Mouse (Mus musculus) cerebellum, adult 9-10 months (tissue): Measurements from ENCODE around the gene Fam186a.
"Not testable (repeated sequence)": the region's sequence is repeated elsewhere in the genome, so short reads cannot be mapped to it uniquely, and the experiment has no call there.

ENCODE experiments used
- DNase-seq: peaks from one replicate; pipeline ENCODE4 v3.0.0; 2022

Fam186a gene

GRCm38 (mm10) chr15:99931231-99931630 lies 35.6 kb downstream of the Fam186a start:
- no peak for DNase-seq

GRCm38 (mm10) chr15:99919601-99920158 lies 47.2 kb downstream of the Fam186a start:
- no peak for DNase-seq

- DNase-seq = no peak
Observed at GRCm38 (mm10) chr15:99917264-99917663, 49.6 kb downstream of the Fam186a start.

- DNase-seq = no peak
Observed at GRCm38 (mm10) chr15:99914613-99915012, 52.2 kb downstream of the Fam186a start.

DNA sequence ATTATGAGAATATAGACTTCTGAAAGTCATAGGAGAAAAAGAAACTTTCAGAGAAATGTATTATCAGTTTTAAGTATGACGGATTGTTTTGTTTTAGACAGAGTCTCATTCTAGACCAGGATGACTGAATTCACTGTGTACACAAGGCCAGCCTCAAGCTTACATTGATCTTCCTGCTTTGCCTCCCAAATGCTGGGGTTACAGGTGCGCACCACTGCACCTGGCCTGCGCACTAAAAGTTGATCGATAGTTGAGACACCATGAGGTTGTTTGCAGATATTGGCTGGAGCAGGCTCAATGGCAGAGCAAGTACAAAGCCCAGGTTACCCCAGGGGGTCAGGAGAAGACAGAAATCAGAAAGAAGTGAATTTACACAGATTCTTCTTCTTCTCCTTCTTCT lies 55.1 kb downstream of the Fam186a start:
- DNase-seq = no peak

DNA sequence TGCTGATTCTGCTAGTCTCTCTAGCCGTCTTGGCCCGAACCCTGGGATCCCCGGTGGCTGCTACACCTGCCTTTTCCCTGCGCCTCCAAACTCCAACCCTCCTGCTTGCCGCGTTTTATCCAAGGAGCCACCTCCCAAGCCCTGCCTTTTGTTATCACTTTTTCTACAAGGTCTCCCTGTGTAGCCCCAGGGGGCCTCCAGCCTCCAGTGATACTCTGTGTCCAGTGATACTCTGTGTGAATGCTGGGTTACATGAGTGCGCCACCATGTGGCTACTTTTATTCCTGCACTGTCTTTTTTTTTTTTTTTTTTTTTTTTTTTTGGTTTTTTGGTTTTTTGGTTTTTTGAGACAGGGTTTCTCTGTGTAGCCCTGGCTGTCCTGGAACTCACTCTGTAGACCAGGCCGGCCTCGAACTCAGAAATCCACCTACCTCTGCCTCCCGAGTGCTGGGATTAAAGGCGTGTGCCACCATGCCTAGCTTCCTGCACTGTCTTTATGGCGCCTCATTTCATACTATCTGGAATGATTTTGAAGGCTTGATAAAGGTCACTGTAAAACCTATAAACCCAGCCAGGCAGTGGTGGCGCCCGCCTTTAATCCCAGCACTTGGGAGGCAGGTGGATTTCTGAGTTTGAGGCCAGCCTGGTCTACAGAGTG lies 57.4 kb downstream of the Fam186a start:
- DNase-seq = peak; percentile 35

DNA sequence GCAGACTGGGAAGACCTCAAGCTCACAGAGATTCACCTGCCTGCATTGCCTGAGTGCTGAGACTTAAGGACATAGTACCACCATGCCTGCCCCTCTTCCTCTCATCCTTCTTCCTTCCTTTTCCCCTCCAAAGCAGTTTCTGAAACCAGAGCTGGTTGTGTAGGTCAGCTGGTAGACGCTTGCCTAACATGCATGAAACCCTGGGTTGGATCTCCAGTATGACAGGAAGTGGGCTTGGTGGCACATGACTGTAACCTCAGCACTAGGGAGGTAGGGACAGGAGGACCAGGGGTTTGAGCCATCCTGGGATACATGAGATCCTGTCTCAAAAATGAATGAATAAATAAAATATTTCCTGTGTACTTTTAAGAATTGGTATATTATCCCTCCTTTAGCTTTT lies 59.3 kb downstream of the Fam186a start:
- no peak for DNase-seq

DNA sequence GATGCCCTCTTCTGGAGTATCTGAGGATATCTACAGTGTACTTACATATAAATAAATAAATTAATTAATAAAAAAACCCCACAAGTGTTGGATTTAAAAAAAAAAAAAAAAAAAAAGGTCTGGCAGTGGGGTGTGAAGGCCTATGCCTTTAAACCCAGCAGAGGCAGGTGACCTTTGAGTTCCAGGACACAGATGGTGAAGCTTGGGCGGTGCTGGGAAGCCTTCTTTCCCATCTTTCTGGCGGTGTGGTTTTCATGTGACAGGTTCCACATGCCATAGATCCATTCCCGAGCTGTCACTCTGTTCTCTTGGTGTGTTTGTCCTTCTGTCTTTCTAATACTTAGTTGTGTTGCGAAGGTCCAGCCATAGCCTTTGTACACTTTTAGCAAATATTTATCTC lies 59.8 kb downstream of the Fam186a start:
- DNase-seq = no peak

GRCm38 (mm10) chr15:99904841-99905240 lies 62.0 kb downstream of the Fam186a start:
- DNase-seq = no peak

DNA sequence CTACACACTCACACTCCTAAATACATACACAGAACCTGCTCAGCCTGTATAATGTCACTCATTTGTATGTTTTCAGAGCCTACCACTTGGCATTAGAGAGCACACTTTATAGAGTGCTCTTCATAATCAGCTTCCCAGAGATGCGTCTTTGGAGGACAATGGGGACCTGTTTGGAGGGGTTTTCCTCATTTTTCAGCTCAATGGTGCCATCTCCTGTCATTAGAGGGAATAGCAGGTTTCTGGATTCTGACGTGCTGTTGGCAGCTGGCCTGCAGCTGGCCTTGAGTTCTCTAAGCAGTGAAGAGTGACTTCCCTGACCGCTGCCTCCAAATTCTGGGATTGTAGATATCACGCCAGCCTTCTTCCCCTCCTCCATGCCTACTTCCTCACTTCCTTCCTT lies 62.5 kb downstream of the Fam186a start:
- DNase-seq = peak; percentile 57

GRCm38 (mm10) chr15:99903227-99903626 lies 63.6 kb downstream of the Fam186a start:
- no peak for DNase-seq

- DNase-seq = no peak
Observed at GRCm38 (mm10) chr15:99902786-99903185, 64.1 kb downstream of the Fam186a start.

GRCm38 (mm10) chr15:99896621-99897020 lies 70.2 kb downstream of the Fam186a start:
- no peak for DNase-seq

DNA sequence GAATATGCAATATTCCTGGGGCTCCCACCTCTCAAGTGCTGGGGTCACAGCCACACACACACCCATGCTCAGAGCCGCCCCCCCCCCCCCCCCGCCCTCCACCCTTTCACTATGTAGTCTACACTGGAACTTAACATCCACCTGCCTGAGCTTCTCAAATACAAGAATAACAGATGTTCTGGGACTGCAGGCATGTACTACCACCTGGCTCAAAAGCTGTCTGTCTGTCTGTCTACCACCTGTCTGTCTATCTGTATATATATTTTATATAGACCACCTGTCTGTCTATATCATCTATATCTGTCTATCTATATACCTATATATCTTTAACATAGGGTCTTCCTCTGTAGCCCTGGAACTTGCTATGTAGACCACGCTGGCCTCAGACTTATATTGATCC lies 75.5 kb downstream of the Fam186a start:
- no peak for DNase-seq

DNA sequence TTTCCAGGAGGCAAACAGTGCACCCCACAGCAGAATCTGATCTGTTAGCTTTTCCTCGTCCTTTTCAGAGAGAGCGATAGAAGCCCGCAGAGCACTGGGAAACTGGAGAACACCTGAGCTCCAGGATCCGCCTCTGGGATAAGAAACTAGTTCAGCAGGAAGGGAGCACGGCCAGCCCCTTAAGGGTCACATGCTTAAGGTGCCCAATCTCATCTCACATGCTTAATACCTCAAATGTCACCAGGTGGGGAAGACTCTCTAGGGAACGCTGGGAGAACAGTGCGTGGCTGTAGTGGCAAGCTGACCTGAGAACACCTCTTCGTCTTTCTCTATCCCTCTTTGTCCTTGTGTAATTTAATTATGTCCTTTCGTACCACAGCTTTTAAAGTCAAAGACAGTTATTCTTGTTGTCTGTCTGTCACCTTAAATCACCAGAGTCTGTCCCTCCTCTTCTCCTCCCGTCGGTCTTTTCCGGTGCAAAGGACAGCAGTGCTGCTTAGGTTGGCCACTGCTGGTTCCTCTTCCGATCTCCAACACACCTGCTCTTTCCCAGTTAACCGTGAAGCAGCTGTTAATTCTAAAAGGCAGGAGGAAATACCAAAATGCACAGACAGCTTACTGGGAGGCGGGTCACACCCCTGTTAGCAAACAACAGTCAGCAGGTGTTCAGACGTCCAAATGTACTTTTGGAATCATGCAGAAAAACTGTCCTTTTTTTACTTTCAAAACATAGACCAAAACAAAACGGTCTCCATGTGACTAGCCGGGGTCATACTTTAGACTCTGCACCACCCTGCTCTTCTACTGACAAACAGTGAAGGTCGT lies 76.2 kb downstream of the Fam186a start:
- DNase-seq = no peak

DNA sequence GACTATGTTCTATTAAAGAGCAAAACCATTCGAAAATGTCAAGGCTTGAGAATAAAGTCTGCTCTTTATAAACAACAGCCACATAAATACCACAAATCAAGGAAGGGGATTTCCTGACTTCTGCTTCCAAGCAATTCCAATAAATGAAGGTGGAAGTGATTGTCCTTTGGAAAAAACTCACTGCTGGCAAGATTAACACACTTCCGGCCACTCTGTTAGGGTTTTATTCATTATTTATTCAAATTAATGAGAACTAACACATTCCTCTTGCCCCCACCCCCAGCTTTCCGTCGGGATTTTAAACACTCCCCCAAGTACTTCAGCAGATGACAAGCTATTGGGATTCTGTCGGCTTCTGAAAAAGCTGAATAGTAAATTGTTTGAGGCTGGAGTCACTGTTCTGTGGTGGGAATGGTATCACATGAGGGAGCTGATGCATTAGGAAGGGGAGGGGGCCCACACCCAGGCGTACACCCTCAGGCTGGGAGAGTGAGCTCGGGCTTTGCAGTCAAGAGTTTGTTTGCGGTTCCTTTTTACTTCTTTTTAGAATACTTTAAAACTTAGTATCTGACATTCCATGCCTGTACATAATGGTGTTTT lies 77.5 kb downstream of the Fam186a start:
- no peak for DNase-seq

GRCm38 (mm10) chr15:99887130-99887529 lies 79.7 kb downstream of the Fam186a start:
- DNase-seq = not testable (repeated sequence)

DNA sequence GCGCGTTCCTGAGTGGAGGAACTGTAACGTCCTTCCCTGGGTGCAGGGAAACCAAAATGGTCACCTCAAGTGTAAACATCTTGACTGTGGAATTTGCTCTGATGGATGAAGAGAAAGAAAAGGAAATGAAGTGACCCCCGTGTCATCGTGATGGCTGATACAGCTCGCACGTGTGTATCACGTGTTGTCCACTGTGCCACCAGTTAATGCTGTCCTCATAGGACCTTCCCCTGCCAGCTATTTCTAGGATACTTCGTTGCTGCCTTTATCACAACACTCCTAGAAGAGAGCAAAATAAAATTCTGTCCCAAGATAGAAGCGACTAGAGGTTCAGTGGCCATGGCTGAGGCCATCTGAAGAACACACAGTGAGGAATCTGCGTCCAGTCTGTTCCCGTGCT lies 82.8 kb downstream of the Fam186a start:
- DNase-seq = no peak

DNA sequence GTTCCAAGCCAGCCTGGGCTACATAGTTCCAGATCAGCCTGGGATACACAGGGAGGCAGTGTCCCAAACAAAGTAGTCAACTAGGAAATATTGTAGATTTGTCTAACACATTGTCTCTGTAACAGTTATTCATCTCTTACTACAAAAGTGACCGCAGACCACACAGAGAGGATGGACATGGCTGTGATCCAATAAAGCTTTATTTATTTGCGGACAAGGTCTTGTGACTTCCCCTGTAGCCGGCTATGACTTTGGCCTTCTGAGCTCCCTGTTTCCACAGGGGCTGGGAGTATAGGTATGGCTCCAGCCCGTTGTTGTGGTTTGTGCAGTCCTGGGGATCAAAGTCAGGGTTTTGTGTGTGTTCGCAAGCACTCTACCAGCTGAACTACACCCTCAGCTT lies 88.3 kb downstream of the Fam186a start:
- no peak for DNase-seq

DNA sequence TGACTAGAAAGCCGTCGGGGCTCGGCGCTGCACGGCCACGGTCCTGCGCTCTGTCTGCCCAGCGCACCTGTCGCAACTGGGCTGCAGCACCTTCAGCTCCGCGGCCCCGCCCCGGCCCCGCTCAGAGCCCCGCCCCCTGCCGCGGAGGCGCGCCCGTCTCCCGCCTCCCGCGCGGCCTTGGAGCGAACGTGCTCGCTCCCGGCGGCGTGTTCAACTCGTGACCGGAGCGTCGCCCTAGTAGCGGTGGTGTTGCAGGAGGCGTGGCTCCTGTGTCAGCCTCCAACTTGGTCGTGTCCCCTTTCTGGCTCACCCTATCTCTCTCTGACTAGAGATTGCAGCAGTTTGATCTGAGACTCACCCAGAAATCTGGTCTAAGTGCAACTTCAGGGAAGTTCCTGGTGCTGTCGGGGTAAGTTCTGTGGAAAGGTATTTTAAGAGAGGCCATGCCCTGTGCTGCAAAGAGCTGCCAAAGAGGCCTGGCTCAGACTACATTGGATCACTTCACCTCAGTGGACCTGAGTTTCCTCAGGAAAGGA lies 91.5 kb downstream of the Fam186a start, which contains the start of gene Lima1:
Gene Lima1, minus strand, starts transcription at position 123 of the 536 bp plus-strand sequence.
- peak; percentile 80 for DNase-seq

DNA sequence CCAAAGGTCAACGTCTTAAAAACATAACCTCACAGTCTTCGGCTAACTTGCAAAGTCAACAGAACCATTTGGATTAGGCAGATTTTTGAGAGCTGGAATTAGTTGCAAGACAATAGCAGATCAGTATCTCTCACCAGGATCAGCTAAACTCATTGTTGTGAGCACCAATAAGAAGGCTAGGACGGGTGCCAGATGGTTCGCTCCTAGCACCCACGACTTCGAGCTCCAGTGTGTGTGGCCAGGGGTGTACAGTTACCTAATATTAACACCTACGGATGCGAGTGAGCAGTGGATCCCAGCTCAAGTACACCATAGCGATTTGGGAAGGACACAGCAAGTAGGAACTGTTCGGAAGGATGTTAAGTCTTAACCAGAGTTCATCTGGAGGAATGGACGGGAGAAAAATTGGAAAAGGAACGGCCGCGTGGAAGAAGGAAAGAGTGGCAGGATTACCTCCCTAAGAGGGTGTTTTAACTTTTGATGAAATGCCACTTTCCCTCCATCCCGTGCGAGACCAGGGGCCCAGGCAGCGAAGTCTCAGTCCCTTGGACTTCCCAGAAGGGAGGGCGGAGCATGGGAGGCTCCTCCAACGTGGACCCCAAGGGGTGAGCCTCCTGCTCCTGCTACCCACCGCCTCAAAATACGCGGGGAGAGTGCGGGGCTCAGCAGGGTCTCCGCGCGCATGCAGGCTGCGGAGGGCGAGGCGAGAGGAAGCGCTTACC lies 92.1 kb downstream of the Fam186a start:
- peak; percentile 38 for DNase-seq

GRCm38 (mm10) chr15:99872543-99872942 lies 94.3 kb downstream of the Fam186a start:
- no peak for DNase-seq
